Mouse (Mus musculus) midbrain, embryonic 14.5 days (tissue): Measurements from ENCODE around the gene Zfp362. TPM values are rescaled to one million over a fixed set of nuclear protein-coding genes. Genes with fewer than 3 reads are reported as not detected.

Experiments used
- ATAC-seq: fragments of 200-750 bp; cut with Nextera tagmentation; 2 replicates; pipeline ENCODE4 v1.8.0; 2017; ENCODE audit warnings: moderate number of reproducible peaks, moderate library complexity; ENCODE audit not compliant: low FRiP score, low TSS enrichment
- DNase-seq: peaks from one replicate; pipeline ENCODE4 v3.0.0-alpha.2; 2015
- H3K27ac ChIP-seq: fragments of 300-500 bp; sonication (generic); replicated peaks from 2 replicates; pipeline ENCODE4 v1.5.1; 2014; ENCODE audit warnings: mild to moderate bottlenecking, low read depth, low read length, moderate library complexity
- H3K27me3 ChIP-seq: fragments of 300-500 bp; sonication (generic); 2 replicates; pipeline ENCODE4 v1.6.1; 2014; ENCODE audit warnings: low read length, control low read depth, mixed read lengths; ENCODE audit not compliant: control insufficient read depth, insufficient read depth
- H3K36me3 ChIP-seq: fragments of 300-500 bp; sonication (generic); 2 replicates; pipeline ENCODE4 v1.6.1; 2014; ENCODE audit warnings: low read length, control low read depth; ENCODE audit not compliant: control insufficient read depth, insufficient read depth
- H3K4me1 ChIP-seq: fragments of 300-500 bp; sonication (generic); 2 replicates; pipeline ENCODE4 v1.6.1; 2014; ENCODE audit warnings: mild to moderate bottlenecking, antibody characterized with exemption, low read length, control low read depth; ENCODE audit not compliant: control insufficient read depth, insufficient read depth
- H3K4me2 ChIP-seq: fragments of 300-500 bp; sonication (generic); 2 replicates; pipeline ENCODE4 v1.6.1; 2014; ENCODE audit warnings: mild to moderate bottlenecking, low read length, moderate library complexity
- H3K4me3 ChIP-seq: fragments of 300-500 bp; sonication (generic); replicated peaks from 2 replicates; pipeline ENCODE4 v1.5.1; 2014; ENCODE audit warnings: low read depth, low read length
- H3K9ac ChIP-seq: fragments of 300-500 bp; sonication (generic); replicated peaks from 2 replicates; pipeline ENCODE4 v1.6.1; 2014; ENCODE audit warnings: mild to moderate bottlenecking, low read length, moderate library complexity
- H3K9me3 ChIP-seq: fragments of 300-500 bp; sonication (generic); 2 replicates; pipeline ENCODE4 v1.6.1; 2016; ENCODE audit warnings: low read length, control low read depth, mixed read lengths; ENCODE audit not compliant: control insufficient read depth
- WGBS: fragments of 180-500 bp; shearing (Covaris S2); extraction: QIAGEN DNeasy Blood & Tissue Kit; methylation state at CpG from one replicate; pipeline ENCODE4 v1.1.7; 2014; 5-methylcytosine and 5-hydroxymethylcytosine counted together
- polyA plus RNA-seq: library from polyadenylated mRNA; unstranded; fragments of >200 nt; fragmentation: Nextera tagmentation; extraction: Ambion mirVana; gene quantifications from 2 replicates; pipeline ENCODE4 v1.2.1, GENCODE M21; 2014

Zfp362 gene
- 28.3 and 35.7 TPM in 2 replicates for polyA plus RNA-seq

GRCm38 (mm10) chr4:128806043-128806826 lies at the start of gene Zfp362:
Gene Zfp362 (minus strand): TSS chr4:128806045.
- peaks cover 29% of the 10 kb centered on the region for H3K4me1 ChIP-seq
- H3K4me2 ChIP-seq = peak within 1 kb of the TSS; percentile 97
- H3K9me3 ChIP-seq = no peaks in the 10 kb centered on the region
- WGBS = 0% methylated on average over 72 of the region's 111 CpGs
- no peaks in the 10 kb centered on the region for H3K27me3 ChIP-seq
- peak within 1 kb of the TSS; percentile 97 for H3K27ac ChIP-seq
- H3K36me3 ChIP-seq = no peaks in the 10 kb centered on the region
- peak within 1 kb of the TSS; percentile 69 for H3K4me3 ChIP-seq
- DNase-seq (peak; percentile 84), ATAC-seq (peak; percentile 55)
- peak within 1 kb of the TSS; percentile 97 for H3K9ac ChIP-seq

- H3K4me1 ChIP-seq = no peaks in the 10 kb centered on the region
- H3K27ac ChIP-seq = no peak overlapping the region
- H3K9me3 ChIP-seq = no peaks in the 10 kb centered on the region
- H3K4me3 ChIP-seq = no peak overlapping the region
- no peak overlapping the region for H3K9ac ChIP-seq
- no peaks in the 10 kb centered on the region for H3K36me3 ChIP-seq
- no peaks in the 10 kb centered on the region for H3K27me3 ChIP-seq
- DNase-seq (no peak), ATAC-seq (no peak)
- whole genome bisulfite sequencing = 81% methylated on average over 4 of the region's 4 CpGs
- H3K4me2 ChIP-seq = no peak overlapping the region
These were observed 49.8 kb upstream of the Zfp362 start for GRCm38 (mm10) chr4:128855613-128856040.

- no peak overlapping the region for H3K9ac ChIP-seq
- H3K4me1 ChIP-seq = no peaks in the 10 kb centered on the region
- no peaks in the 10 kb centered on the region for H3K9me3 ChIP-seq
- WGBS = 72% methylated on average over 11 of the region's 11 CpGs
- DNase-seq = no peak
- no peak overlapping the region for H3K4me2 ChIP-seq
- no peaks in the 10 kb centered on the region for H3K36me3 ChIP-seq
- no peak overlapping the region for H3K27ac ChIP-seq
- no peak for ATAC-seq
- H3K4me3 ChIP-seq = no peak overlapping the region
- H3K27me3 ChIP-seq = no peaks in the 10 kb centered on the region
These were observed 47.3 kb upstream of the Zfp362 start for GRCm38 (mm10) chr4:128853117-128853516.

- Histone ChIP-seq H3K4me3 (no peak overlapping the region), H3K9ac (no peak overlapping the region), H3K4me1 (no peaks in the 10 kb centered on the region), H3K27ac (no peak overlapping the region), H3K27me3 (no peaks in the 10 kb centered on the region), H3K9me3 (no peaks in the 10 kb centered on the region), H3K36me3 (no peaks in the 10 kb centered on the region), H3K4me2 (no peak overlapping the region)
- DNase-seq = no peak
- 90% methylated on average over 12 of the region's 12 CpGs for WGBS
- no peak for ATAC-seq
These were observed 46.5 kb upstream of the Zfp362 start for GRCm38 (mm10) chr4:128852266-128852887.

- 79% methylated on average over 7 of the region's 7 CpGs for WGBS
- Histone ChIP-seq H3K4me3 (no peak overlapping the region), H3K4me1 (peaks cover under 1% of the 10 kb centered on the region; the same call in 1 of the 2 replicates), H3K4me2 (no peak overlapping the region), H3K27me3 (no peaks in the 10 kb centered on the region), H3K36me3 (no peaks in the 10 kb centered on the region), H3K27ac (no peak overlapping the region), H3K9me3 (no peaks in the 10 kb centered on the region), H3K9ac (no peak overlapping the region)
- DNase-seq (no peak), ATAC-seq (no peak)
These were observed 43.8 kb upstream of the Zfp362 start for GRCm38 (mm10) chr4:128849686-128850085.

GRCm38 (mm10) chr4:128848961-128849360 lies 43.1 kb upstream of the Zfp362 start:
- ATAC-seq (no peak), DNase-seq (no peak)
- Histone ChIP-seq H3K4me3 (no peak overlapping the region), H3K27ac (no peak overlapping the region), H3K36me3 (no peaks in the 10 kb centered on the region), H3K4me2 (no peak overlapping the region), H3K4me1 (peaks cover 2% of the 10 kb centered on the region; the same call in 1 of the 2 replicates), H3K9me3 (no peaks in the 10 kb centered on the region), H3K27me3 (no peaks in the 10 kb centered on the region), H3K9ac (no peak overlapping the region)
- WGBS = 90% methylated on average over 3 of the region's 3 CpGs

GRCm38 (mm10) chr4:128845367-128845973 lies 39.6 kb upstream of the Zfp362 start:
- peaks cover 5% of the 10 kb centered on the region; the same call in 1 of the 2 replicates for H3K4me1 ChIP-seq
- H3K27me3 ChIP-seq = no peaks in the 10 kb centered on the region
- H3K27ac ChIP-seq = no peak overlapping the region
- H3K9me3 ChIP-seq = no peaks in the 10 kb centered on the region
- H3K4me2 ChIP-seq = no peak overlapping the region
- DNase-seq (no peak), ATAC-seq (no peak)
- H3K36me3 ChIP-seq = no peaks in the 10 kb centered on the region
- no peak overlapping the region for H3K4me3 ChIP-seq
- WGBS = 77% methylated on average over 12 of the region's 12 CpGs
- no peak overlapping the region for H3K9ac ChIP-seq

GRCm38 (mm10) chr4:128844566-128844965 lies 38.7 kb upstream of the Zfp362 start:
- Histone ChIP-seq H3K4me1 (peaks cover 5% of the 10 kb centered on the region; the same call in 1 of the 2 replicates), H3K4me2 (no peak overlapping the region), H3K27ac (no peak overlapping the region; the same call in 1 of the 2 replicates), H3K36me3 (no peaks in the 10 kb centered on the region), H3K27me3 (no peaks in the 10 kb centered on the region), H3K4me3 (no peak overlapping the region), H3K9me3 (no peaks in the 10 kb centered on the region), H3K9ac (no peak overlapping the region)
- 34% methylated on average over 13 of the region's 13 CpGs for WGBS
- ATAC-seq = no peak
- peak; percentile 23 for DNase-seq
